Mouse (Mus musculus) thymus, adult 2 months (tissue): ENCODE results near the gene Dact2. TPM values are rescaled to one million over a fixed set of nuclear protein-coding genes. Genes with fewer than 3 reads are reported as not detected.
A peak's percentile ranks its signal among the peaks of the same experiment; 100 is the strongest.

Experiments
- DNase-seq: peaks from one replicate; pipeline ENCODE4 v3.0.0; 2021
- H3K27ac ChIP-seq: fragments of 200-500 bp; 2 replicates; pipeline ENCODE4 v1.5.1; 2012; ENCODE audit warnings: low read length, control low read depth; ENCODE audit not compliant: control insufficient read depth, insufficient read depth
- H3K27me3 ChIP-seq: fragments of 200-500 bp; 2 replicates; pipeline ENCODE4 v1.6.1; 2012; ENCODE audit warnings: mild to moderate bottlenecking, low read length, moderate library complexity, mixed read lengths; ENCODE audit not compliant: control insufficient read depth, insufficient read depth
- H3K36me3 ChIP-seq: fragments of 200-500 bp; 2 replicates; pipeline ENCODE4 v1.6.1; 2012; ENCODE audit warnings: mild to moderate bottlenecking, low read length, moderate library complexity; ENCODE audit not compliant: control insufficient read depth, insufficient read depth
- H3K4me1 ChIP-seq: fragments of 200-500 bp; replicated peaks from 2 replicates; pipeline ENCODE4 v1.6.1; 2012; ENCODE audit warnings: low read length; ENCODE audit not compliant: control insufficient read depth, insufficient read depth
- H3K4me3 ChIP-seq: fragments of 200-500 bp; 2 replicates; pipeline ENCODE4 v1.5.1; 2012; ENCODE audit warnings: mild to moderate bottlenecking, low read length, control low read depth, moderate library complexity; ENCODE audit not compliant: control insufficient read depth, insufficient read depth
- CTCF ChIP-seq: fragments of 200-500 bp; IDR thresholded peaks from 2 replicates; pipeline ENCODE4 v1.5.1; 2012; ENCODE audit warnings: mild to moderate bottlenecking, control low read depth, low read length, moderate library complexity, borderline replicate concordance; ENCODE audit not compliant: control insufficient read depth, poor library complexity, insufficient read depth; ENCODE audit errors: extremely low read depth
- POLR2A ChIP-seq: fragments of 200-500 bp; IDR thresholded peaks from 2 replicates; pipeline ENCODE4 v1.6.1; 2012; ENCODE audit warnings: mild to moderate bottlenecking, low read length, control low read depth, moderate library complexity; ENCODE audit not compliant: control insufficient read depth, poor library complexity, insufficient read depth; ENCODE audit errors: extremely low read depth
- WGBS: fragments of 180-500 bp; shearing (Covaris S2); methylation state at CpG from one replicate; pipeline ENCODE4 v1.1.7; 2018; 5-methylcytosine and 5-hydroxymethylcytosine counted together
- polyA plus RNA-seq: library from polyadenylated mRNA; depleted of rRNA; stranded (reverse); fragments of >200 nt; gene quantifications from 2 replicates; pipeline ENCODE4 v1.2.3, GENCODE M21; 2012; rRNA removed

Gene Dact2
- 37.4 and 45.8 TPM in 2 replicates for polyA plus RNA-seq

- Histone ChIP-seq H3K36me3 (no peaks in the 10 kb centered on the region), H3K4me1 (no peaks in the 10 kb centered on the region), H3K4me3 (peak within 1 kb of the TSS; percentile 32), H3K27ac (no peak within 1 kb of the TSS; the same call in 1 of the 2 replicates), H3K27me3 (peaks cover 2% of the 10 kb centered on the region; the same call in 1 of the 2 replicates)
- TF ChIP-seq POLR2A (no peak), CTCF (no peak)
- WGBS: 47% methylated on average over 13 of the region's 13 CpGs
- no peak for DNase-seq
Measured at GRCm38 (mm10) chr17:14204061-14204460, at the start of gene Dact2. Gene Dact2, minus strand, starts transcription at chr17:14204304.

DNA sequence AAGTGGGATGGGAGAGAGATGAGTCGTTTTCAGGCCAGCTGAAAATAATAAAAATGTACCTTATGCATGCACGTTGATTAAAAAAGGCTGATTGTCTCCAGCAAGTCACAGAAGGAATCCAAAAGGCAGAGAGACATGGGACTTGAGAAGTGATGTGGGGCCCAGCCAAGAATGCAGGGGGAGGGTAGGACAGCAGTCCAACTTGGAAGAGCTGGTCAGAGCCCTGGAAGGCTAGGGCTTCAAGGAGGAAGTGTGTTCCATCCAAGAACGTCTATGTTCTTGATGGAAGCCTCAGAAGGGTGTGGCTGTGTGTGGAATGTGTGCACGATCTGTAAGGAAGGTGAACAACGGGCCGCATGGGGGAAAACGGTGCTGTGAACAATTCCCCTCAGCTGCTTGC lies 48.4 kb upstream of the Dact2 start:
- no peaks in the 10 kb centered on the region for H3K36me3 ChIP-seq
- DNase-seq: no peak
- H3K4me1 ChIP-seq: no peaks in the 10 kb centered on the region
- no peaks in the 10 kb centered on the region for H3K27me3 ChIP-seq
- TF ChIP-seq POLR2A: no peak
- no peak for TF ChIP-seq CTCF
- H3K27ac ChIP-seq: no peak overlapping the region
- WGBS: 77% methylated on average over 7 of the region's 7 CpGs
- no peak overlapping the region for H3K4me3 ChIP-seq

- Histone ChIP-seq H3K4me3 (no peak overlapping the region), H3K27ac (no peak overlapping the region), H3K4me1 (no peaks in the 10 kb centered on the region), H3K36me3 (no peaks in the 10 kb centered on the region), H3K27me3 (no peaks in the 10 kb centered on the region)
- DNase-seq: no peak
- no peak for TF ChIP-seq CTCF
- no peak for TF ChIP-seq POLR2A
- 90% methylated on average over 8 of the region's 8 CpGs for WGBS
Measured at GRCm38 (mm10) chr17:14250401-14250800, 46.3 kb upstream of the Dact2 start.

GRCm38 (mm10) chr17:14249595-14249994 lies 45.5 kb upstream of the Dact2 start:
- Histone ChIP-seq H3K4me3 (no peak overlapping the region), H3K27me3 (no peaks in the 10 kb centered on the region), H3K27ac (no peak overlapping the region), H3K4me1 (no peaks in the 10 kb centered on the region), H3K36me3 (no peaks in the 10 kb centered on the region)
- WGBS: 51% methylated on average over 4 of the region's 4 CpGs
- no peak for DNase-seq
- no peak for TF ChIP-seq POLR2A

- H3K36me3 ChIP-seq: no peaks in the 10 kb centered on the region
- 92% methylated on average over 8 of the region's 8 CpGs for WGBS
- H3K27ac ChIP-seq: no peak overlapping the region
- no peak overlapping the region for H3K4me3 ChIP-seq
- TF ChIP-seq CTCF (no peak), POLR2A (no peak)
- no peaks in the 10 kb centered on the region for H3K27me3 ChIP-seq
- no peaks in the 10 kb centered on the region for H3K4me1 ChIP-seq
- DNase-seq: no peak
Measured at GRCm38 (mm10) chr17:14247931-14248330, 43.8 kb upstream of the Dact2 start.

- Histone ChIP-seq H3K27ac (no peak overlapping the region), H3K36me3 (no peaks in the 10 kb centered on the region), H3K27me3 (no peaks in the 10 kb centered on the region), H3K4me3 (no peak overlapping the region), H3K4me1 (no peaks in the 10 kb centered on the region)
- 94% methylated on average over 2 of the region's 2 CpGs for WGBS
- no peak for TF ChIP-seq CTCF
- no peak for TF ChIP-seq POLR2A
- DNase-seq: no peak
Measured at GRCm38 (mm10) chr17:14246266-14246665, 42.2 kb upstream of the Dact2 start.

DNA sequence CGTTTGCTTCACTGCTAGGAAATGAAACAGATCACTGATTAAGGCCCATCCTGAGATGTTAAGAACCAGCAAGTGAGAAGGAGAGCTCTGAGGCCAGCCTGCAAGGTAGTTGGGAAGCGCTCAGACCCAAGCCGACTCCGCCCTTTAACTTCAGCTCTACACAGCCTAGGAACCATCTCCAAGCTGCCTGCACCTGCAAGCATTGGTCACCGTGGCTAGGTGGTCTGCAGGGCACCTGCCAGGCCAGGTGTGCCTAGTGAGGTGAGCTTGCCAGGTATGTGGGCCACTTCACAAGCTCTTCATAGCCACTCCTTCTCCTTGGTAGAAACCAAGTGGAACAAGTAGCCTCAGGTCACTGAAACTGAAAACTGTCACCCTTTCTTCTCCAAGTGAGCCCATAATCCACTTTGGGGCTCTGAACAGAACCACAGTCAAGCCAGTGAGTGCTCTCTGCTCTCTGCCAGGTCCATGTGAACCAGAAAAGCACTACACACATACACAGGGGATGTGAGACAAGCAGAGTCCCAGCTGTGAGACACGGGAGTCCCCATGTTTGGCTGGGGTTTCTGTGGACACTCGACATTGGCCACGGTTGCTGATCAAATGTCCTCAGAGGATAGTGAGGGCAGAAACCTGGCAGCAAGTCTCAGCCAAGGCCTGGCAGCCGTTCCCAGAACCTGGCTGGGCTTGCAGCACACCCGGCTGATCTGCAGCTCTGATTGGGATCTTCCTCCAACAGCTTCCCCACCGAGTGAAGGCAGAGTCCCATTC lies 40.3 kb upstream of the Dact2 start:
- TF ChIP-seq POLR2A: no peak
- no peak for TF ChIP-seq CTCF
- 76% methylated on average over 11 of the region's 11 CpGs for WGBS
- DNase-seq: no peak
- Histone ChIP-seq H3K4me1 (no peaks in the 10 kb centered on the region), H3K27ac (no peak overlapping the region), H3K4me3 (no peak overlapping the region), H3K27me3 (no peaks in the 10 kb centered on the region), H3K36me3 (no peaks in the 10 kb centered on the region)
